Mouse (Mus musculus) liver, postnatal 0 days (tissue): ENCODE results near the gene H2al1f.

Experiments
- CTCF ChIP-seq: sonication (generic); IDR thresholded peaks from 2 replicates; pipeline ENCODE4 v1.5.1; 2016; ENCODE audit warnings: antibody characterized with exemption, low read depth
- EP300 ChIP-seq: IDR thresholded peaks from 2 replicates; pipeline ENCODE4 v1.6.1; 2016; ENCODE audit warnings: antibody characterized with exemption, low read depth, mild to moderate bottlenecking

- TF ChIP-seq CTCF (no peak), EP300 (no peak)
Observed at GRCm38 (mm10) chrX:11361261-11361660, 46.3 kb downstream of the H2al1f start.
